Mouse (Mus musculus) embryonic fibroblast, embryonic 13.5 days (primary cell): Measurements from ENCODE around the gene Cdh3. TPM values are rescaled to one million over a fixed set of nuclear protein-coding genes. Genes with fewer than 3 reads are reported as not detected.

Experiments
- H3K27ac ChIP-seq: 2 replicates; pipeline ENCODE4 v1.5.1; 2012; ENCODE audit warnings: low read length, control low read depth, inconsistent platforms; ENCODE audit not compliant: insufficient read depth
- H3K4me1 ChIP-seq: 2 replicates; pipeline ENCODE4 v1.6.1; 2011; ENCODE audit warnings: low read length; ENCODE audit not compliant: control insufficient read depth, insufficient read depth
- H3K4me3 ChIP-seq: 2 replicates; pipeline ENCODE4 v1.5.1; 2011; ENCODE audit warnings: mild to moderate bottlenecking, control low read depth, low read length; ENCODE audit not compliant: insufficient read depth
- CTCF ChIP-seq: IDR thresholded peaks from 2 replicates; pipeline ENCODE4 v1.5.1; 2011; ENCODE audit warnings: mild to moderate bottlenecking, control low read depth, low read length, moderate library complexity, borderline replicate concordance; ENCODE audit not compliant: insufficient read depth
- POLR2A ChIP-seq: IDR thresholded peaks from 2 replicates; pipeline ENCODE4 v1.6.1; 2011; ENCODE audit warnings: low read depth, mild to moderate bottlenecking, control low read depth, low read length, moderate library complexity
- polyA plus RNA-seq: library from polyadenylated mRNA; stranded (reverse); fragments of >200 nt; gene quantifications from 2 replicates; pipeline ENCODE4 v1.2.4, GENCODE M21; 2011; ENCODE audit warnings: low read depth; ENCODE audit not compliant: missing spikeins, insufficient read length

Cdh3 gene
- 49.9 and 70.2 TPM in 2 replicates for polyA plus RNA-seq

DNA sequence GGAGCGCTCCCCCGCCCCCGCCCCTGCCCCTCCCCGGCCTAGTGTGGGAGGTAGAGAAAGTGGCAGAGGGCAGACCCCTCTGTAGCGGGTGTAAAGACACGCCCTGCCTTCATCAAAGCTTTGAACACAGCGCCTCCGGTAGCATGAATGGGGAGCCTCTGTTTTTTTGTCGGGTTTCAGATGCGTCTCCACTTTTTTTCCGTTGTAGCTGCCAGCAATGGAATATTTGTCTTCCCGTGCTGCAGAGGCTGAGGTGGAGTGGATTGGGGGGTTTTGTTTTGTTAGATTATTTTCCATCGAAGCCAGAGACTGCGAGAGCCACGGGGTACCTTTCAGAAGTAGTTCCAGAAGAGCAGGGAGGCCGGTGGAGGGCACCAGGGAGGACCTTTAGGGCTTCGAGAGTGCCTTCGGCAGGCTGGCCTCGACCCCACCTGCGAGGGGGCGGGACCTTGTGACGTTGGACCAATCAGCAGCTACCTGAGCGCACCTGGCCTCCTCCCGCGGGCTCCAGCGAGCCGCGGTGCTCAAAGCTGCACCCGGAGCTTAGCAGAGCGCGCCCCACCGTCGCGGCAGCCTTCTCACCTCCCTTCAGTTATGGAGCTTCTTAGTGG lies at the start of gene Cdh3:
Gene Cdh3, plus strand, starts transcription at position 527 of the 611 bp plus-strand sequence.
- Histone ChIP-seq H3K27ac (peak within 1 kb of the TSS; percentile 89), H3K4me3 (peak within 1 kb of the TSS; percentile 50), H3K4me1 (peaks cover 4% of the 10 kb centered on the region; the same call in 1 of the 2 replicates)
- TF ChIP-seq CTCF (no peak), POLR2A (peak; percentile 58)

DNA sequence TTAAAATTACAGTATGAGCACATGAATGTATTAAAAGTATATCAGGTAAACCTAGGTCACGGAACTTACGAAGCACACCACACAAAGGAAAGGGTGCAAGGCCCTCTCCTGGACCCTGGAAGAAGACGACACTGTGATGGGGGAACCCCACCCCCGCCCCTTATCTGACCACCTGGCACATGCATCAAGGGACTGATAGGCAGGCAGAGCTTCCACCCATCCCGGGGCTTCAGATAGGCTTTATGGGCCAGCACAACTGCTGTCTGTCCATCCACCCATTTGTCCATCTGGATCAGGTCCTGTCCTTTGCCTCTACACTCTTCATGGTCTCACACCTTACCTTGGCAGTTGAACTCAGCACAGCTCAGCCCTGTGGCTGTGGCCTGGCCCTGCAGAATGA lies 48.6 kb upstream of the Cdh3 start:
- no peak overlapping the region for H3K27ac ChIP-seq
- H3K4me3 ChIP-seq, result no peak overlapping the region
- no peaks in the 10 kb centered on the region for H3K4me1 ChIP-seq
- no peak for TF ChIP-seq CTCF
- TF ChIP-seq POLR2A, result no peak

DNA sequence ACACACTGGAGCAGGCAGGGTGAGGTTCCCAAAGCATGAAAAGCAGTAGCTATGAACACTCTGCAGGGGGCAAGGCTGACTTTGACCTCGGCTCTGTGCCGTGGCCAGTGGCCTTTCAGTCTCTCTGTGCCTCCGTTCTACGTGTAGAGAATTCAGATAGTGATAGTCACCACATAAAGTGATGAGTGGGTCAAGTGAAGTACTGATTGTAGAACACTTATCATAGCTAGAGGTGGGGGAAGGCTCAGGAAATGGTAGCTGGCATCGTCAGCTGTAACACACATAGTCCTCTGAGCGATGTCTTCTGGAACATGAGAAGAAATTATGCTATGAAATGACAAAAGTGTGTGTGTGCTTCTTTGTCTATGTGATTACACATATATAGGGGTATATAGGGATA lies 46.9 kb upstream of the Cdh3 start:
- H3K27ac ChIP-seq, result no peak overlapping the region
- H3K4me1 ChIP-seq, result no peaks in the 10 kb centered on the region
- H3K4me3 ChIP-seq, result no peak overlapping the region
- TF ChIP-seq POLR2A, result no peak
- no peak for TF ChIP-seq CTCF

DNA sequence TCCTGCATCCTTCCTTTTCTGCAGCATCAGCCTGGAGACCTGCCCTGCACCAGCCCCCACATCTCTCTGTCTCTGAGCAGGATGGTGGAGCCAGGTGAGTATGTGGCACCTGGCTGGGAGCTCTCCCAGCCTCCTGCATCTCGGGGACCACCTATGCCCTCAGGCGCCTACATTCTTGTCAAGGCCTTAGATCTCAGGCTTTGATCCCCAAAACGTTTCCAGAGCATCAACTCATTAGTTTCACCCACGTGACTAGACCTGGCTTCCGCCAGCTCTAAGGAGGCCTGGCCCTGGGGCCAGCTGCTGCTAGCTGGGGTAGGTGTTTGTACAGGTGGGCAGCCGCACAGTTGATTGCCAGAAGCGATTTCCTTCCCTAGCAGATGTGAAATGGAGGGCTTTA lies 41.2 kb upstream of the Cdh3 start:
- Histone ChIP-seq H3K27ac (no peak overlapping the region), H3K4me1 (no peaks in the 10 kb centered on the region), H3K4me3 (no peak overlapping the region)
- no peak for TF ChIP-seq POLR2A
- TF ChIP-seq CTCF, result no peak

DNA sequence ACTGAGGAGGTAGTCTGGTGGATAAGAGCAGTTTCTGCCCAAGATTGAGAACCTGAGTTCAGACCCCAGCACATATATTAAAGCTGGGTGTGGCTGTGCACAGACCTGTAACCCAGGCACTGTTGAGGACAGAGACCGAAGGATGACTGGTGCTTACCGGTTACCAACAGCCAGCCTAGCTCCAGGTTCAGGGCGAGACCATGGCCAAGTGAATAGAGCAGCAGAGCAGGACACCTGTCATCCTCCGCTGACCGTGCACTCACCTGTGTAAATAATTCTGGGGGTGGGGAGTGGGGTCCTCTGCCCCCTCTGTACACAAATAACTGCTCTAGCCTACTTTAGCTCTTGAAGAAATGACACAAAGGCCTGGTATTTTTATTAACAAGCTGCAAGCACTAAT lies 36.7 kb upstream of the Cdh3 start:
- TF ChIP-seq POLR2A, result no peak
- no peak for TF ChIP-seq CTCF

DNA sequence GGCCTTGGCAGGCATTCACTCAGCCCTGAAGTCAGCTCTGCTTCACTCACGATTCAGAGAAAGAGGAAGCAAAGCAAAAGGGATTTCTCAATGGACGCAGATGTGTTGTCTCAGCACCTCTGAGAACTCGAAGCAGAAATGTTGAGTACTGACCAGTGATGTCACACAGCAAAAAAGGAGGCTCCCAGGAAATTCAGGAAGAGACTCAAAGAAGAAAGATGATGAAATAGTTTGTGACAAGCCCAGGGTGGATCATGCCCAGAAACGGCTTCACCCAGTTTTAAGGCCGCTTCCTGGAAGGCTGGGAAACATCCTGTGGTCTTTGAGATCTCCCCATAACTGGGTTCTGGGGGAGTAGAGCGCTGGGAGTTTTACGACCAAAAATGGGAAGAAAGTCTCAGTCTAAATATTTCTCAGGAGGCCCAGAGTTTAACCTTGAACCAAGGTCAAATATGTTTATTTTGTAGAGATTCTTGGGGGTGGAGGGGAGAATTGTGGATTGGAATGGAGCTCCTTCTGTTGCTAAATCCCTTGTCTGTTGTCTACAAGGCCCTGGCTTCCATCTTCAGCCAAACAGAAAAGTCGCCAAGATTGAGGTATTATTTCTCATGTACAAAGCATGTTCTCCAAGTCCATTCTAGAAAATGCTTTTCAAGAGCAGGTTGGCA lies 10.5 kb upstream of the Cdh3 start, which contains the start of gene 6030452D12Rik:
Gene 6030452D12Rik, plus strand, starts transcription at position 505 of the 668 bp plus-strand sequence.
- Histone ChIP-seq H3K27ac (peak within 1 kb of the TSS; percentile 83), H3K4me3 (no peak within 1 kb of the TSS), H3K4me1 (peaks cover 12% of the 10 kb centered on the region; the same call in 1 of the 2 replicates)
- TF ChIP-seq CTCF (no peak), POLR2A (no peak)

More for the DNA sequence above, 36.7 kb upstream of the Cdh3 start:
- Histone ChIP-seq H3K4me3 (no peak overlapping the region), H3K27ac (no peak overlapping the region), H3K4me1 (no peaks in the 10 kb centered on the region)

DNA sequence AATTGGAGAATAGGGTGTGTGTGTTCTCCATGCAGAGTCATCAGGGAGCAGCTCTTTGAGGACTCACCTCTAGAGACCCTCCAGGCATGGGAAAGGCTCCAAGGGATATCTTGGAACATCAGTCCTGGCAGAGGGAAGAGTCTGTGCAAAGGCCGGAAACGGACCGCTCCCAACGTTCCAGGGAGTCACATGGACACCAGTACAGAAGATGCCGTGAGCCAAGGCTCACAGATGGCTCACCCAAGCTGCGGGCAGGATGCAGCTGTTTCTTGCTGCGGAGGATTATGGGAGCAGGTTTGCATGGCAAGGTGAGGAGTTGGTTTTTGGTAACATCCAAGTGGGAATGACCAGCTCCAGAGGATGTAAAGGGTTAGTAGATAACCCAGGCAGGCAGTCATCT lies 6.5 kb upstream of the Cdh3 start:
- TF ChIP-seq POLR2A, result no peak
- no peak for TF ChIP-seq CTCF
- no peak overlapping the region for H3K27ac ChIP-seq
- peaks cover 15% of the 10 kb centered on the region; the same call in 1 of the 2 replicates for H3K4me1 ChIP-seq
- no peak overlapping the region for H3K4me3 ChIP-seq

DNA sequence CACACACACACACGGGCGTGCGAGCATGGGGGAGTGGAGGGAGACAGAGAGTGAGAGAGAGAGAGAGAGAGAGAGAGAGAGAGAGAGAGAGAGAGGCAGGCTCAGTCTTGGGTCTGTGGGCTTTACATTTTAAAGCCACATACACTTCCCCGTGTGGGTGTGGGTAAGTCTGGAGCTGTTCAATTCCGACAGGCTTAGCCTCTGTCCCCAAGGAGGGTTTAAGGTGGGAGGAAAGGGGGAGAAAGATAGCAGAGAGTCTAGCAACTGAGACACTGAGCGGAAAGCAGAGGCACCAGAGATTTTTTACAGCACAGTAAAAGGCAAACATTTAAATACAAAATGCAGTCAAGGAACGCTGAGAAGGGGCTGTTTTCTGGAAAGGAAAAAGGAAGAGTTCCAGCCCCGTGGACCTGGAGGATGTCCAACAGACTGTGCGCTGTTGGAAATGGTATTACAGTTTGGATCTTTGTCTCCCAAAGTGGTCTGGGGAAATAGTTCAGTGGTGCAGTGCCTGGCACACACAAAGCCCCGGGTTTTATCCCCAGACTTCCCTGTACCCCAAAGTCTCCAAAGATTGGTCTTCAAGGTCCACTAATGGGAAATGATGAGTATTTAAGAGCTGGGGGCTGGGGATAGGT lies 5.2 kb upstream of the Cdh3 start:
- Histone ChIP-seq H3K27ac (peak overlapping the region; percentile 72), H3K4me3 (no peak overlapping the region), H3K4me1 (peaks cover 10% of the 10 kb centered on the region; the same call in 1 of the 2 replicates)
- TF ChIP-seq CTCF, result no peak
- no peak for TF ChIP-seq POLR2A

DNA sequence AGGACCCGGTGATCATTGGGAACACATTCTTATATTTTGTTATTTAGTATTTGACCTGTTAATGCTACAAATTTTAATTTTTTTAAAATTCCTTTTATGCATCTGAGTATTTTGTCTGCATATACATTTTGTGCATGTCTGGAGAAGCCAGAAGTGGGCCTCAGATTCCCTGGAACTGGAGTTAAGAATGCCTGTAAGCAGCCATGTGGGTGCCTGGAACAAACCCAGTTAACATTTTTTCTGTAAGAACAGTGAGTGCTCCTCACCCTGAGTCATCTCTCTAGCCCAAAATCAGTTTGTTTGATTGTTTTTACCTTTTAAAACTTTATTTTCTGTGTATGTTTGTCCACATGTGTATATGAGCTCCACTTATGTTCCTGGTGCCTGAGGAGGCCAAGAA lies 4.6 kb upstream of the Cdh3 start:
- peaks cover 8% of the 10 kb centered on the region; the same call in 1 of the 2 replicates for H3K4me1 ChIP-seq
- H3K27ac ChIP-seq, result peak overlapping the region; percentile 66
- H3K4me3 ChIP-seq, result no peak overlapping the region
- no peak for TF ChIP-seq POLR2A
- TF ChIP-seq CTCF, result no peak

DNA sequence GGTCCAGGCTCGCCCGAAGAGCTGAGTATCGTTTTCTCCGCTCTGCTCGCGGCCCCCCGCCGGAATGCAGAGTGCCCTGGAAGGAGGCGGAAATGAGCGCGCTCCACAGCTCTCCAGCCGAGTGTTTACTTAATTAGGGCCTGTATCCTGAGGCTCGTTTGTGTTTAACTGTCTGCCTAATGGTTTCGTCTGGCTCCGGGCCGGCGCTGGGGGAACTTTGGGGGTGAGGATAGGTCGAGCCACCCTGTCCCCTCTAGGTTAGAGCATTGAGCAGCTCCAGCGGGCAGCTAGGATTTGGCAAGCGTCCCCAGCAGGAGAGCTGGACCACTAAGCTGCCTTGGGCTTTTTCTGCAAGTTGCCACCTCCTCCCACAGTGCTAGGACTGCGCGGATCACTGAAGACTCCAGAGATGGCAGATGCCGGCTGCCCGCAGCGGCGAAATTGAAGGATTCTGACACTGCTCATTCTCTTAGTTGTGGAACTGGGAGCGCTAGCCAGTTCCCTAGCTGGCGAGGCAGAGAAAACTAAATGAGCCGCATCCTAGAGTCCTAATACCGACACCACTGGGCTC lies 2.8 kb upstream of the Cdh3 start:
- Histone ChIP-seq H3K4me3 (no peak overlapping the region), H3K27ac (peak overlapping the region; percentile 27), H3K4me1 (peaks cover 4% of the 10 kb centered on the region; the same call in 1 of the 2 replicates)
- TF ChIP-seq POLR2A (no peak), CTCF (no peak)

DNA sequence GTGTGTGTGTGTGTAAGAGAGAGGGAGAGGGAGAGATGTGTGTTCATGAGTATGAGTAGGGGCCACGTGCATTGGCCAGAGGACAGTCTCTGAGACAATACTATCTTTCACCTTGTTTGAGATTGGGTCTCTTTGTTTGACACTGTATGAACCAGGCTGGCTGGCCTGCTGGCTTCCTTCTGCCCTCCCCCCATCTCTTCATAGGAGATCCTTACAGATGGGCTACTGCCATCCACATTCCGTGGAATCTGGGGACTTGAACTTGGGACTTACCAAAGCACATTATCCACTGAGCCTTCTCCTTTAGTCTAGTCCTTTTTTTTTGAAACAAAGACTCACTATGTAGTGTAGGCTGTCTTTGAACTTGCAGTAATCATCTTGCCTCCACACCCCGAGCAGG lies 2.2 kb upstream of the Cdh3 start:
- H3K4me3 ChIP-seq, result no peak overlapping the region
- peaks cover 4% of the 10 kb centered on the region; the same call in 1 of the 2 replicates for H3K4me1 ChIP-seq
- TF ChIP-seq POLR2A, result no peak
- TF ChIP-seq CTCF, result no peak
- H3K27ac ChIP-seq, result peak overlapping the region; percentile 27; the same call in 1 of the 2 replicates
